Mouse (Mus musculus): ENCODE measurements around the gene Setd3. TPM values are rescaled to one million over a fixed set of nuclear protein-coding genes. Genes with fewer than 3 reads are reported as not detected.
"Not testable (repeated sequence)": the region's sequence is repeated elsewhere in the genome, so short reads cannot be mapped to it uniquely, and the experiment has no call there.

Setd3 gene
- polyA plus RNA-seq, 1 experiment from 2014 or later = 96.6 TPM

GRCm38 (mm10) chr12:108132450-108133070 lies 46.6 kb downstream of the Setd3 start:
- H3K36me3 ChIP-seq = peaks cover 27% of the 10 kb centered on the region
- no peaks in the 10 kb centered on the region for H3K9me3 ChIP-seq
- ATAC-seq = no peak
- H3K27me3 ChIP-seq = no peaks in the 10 kb centered on the region
- H3K27ac ChIP-seq = no peak overlapping the region
- no peaks in the 10 kb centered on the region for H3K4me1 ChIP-seq (replicated peaks)
- H3K4me3 ChIP-seq (replicated peaks) = no peak overlapping the region
- 88% methylated on average over 8 of the region's 8 CpGs for WGBS
- H3K9ac ChIP-seq (replicated peaks) = no peak overlapping the region
- H3K4me2 ChIP-seq (replicated peaks) = no peak overlapping the region

GRCm38 (mm10) chr12:108121288-108121687 lies 57.8 kb downstream of the Setd3 start:
- peaks cover 18% of the 10 kb centered on the region for H3K4me1 ChIP-seq (replicated peaks)
- no peak overlapping the region for H3K4me3 ChIP-seq (replicated peaks)
- 0 out of 2 replicates have a peak, but pooled peaks have one; percentile 77 for ATAC-seq
- no peak overlapping the region for H3K4me2 ChIP-seq (replicated peaks)
- H3K36me3 ChIP-seq = peaks cover 8% of the 10 kb centered on the region
- no peak overlapping the region for H3K9ac ChIP-seq (replicated peaks)
- H3K27me3 ChIP-seq = no peaks in the 10 kb centered on the region
- no peaks in the 10 kb centered on the region for H3K9me3 ChIP-seq
- WGBS = 7% methylated on average over 2 of the region's 2 CpGs
- no peak overlapping the region for H3K27ac ChIP-seq

- no peak overlapping the region for H3K4me2 ChIP-seq (replicated peaks)
- no peak overlapping the region for H3K27ac ChIP-seq
- 87% methylated on average over 6 of the region's 6 CpGs for WGBS
- peaks cover 8% of the 10 kb centered on the region for H3K36me3 ChIP-seq
- H3K4me3 ChIP-seq (replicated peaks) = no peak overlapping the region
- peaks cover 18% of the 10 kb centered on the region for H3K4me1 ChIP-seq (replicated peaks)
- no peak overlapping the region for H3K9ac ChIP-seq (replicated peaks)
- H3K9me3 ChIP-seq = no peaks in the 10 kb centered on the region
- ATAC-seq = no peak
- H3K27me3 ChIP-seq = no peaks in the 10 kb centered on the region
Observed at GRCm38 (mm10) chr12:108120434-108120833, 58.7 kb downstream of the Setd3 start.

- H3K27ac ChIP-seq = no peak overlapping the region
- H3K27me3 ChIP-seq = no peaks in the 10 kb centered on the region
- H3K4me3 ChIP-seq (replicated peaks) = no peak overlapping the region
- 77% methylated on average over 9 of the region's 9 CpGs for WGBS
- H3K4me1 ChIP-seq (replicated peaks) = peaks cover 18% of the 10 kb centered on the region
- peaks cover 8% of the 10 kb centered on the region for H3K36me3 ChIP-seq
- ATAC-seq = no peak
- no peaks in the 10 kb centered on the region for H3K9me3 ChIP-seq
- H3K4me2 ChIP-seq (replicated peaks) = no peak overlapping the region
- no peak overlapping the region for H3K9ac ChIP-seq (replicated peaks)
Observed at GRCm38 (mm10) chr12:108119930-108120329, 59.2 kb downstream of the Setd3 start.

GRCm38 (mm10) chr12:108118902-108119531 lies 60.1 kb downstream of the Setd3 start:
- peak; percentile 72 for ATAC-seq
- H3K27ac ChIP-seq = peak overlapping the region; percentile 51; the same call in 1 of the 2 replicates
- WGBS = 30% methylated on average over 19 of the region's 19 CpGs
- no peaks in the 10 kb centered on the region for H3K9me3 ChIP-seq
- H3K4me1 ChIP-seq (replicated peaks) = peaks cover 18% of the 10 kb centered on the region
- peak overlapping the region; percentile 44 for H3K4me2 ChIP-seq (replicated peaks)
- H3K4me3 ChIP-seq (replicated peaks) = peak overlapping the region; percentile 7; the same call in 1 of the 2 replicates
- no peaks in the 10 kb centered on the region for H3K27me3 ChIP-seq
- peaks cover 8% of the 10 kb centered on the region for H3K36me3 ChIP-seq
- peak overlapping the region; percentile 36; the same call in 1 of the 2 replicates for H3K9ac ChIP-seq (replicated peaks)

- Histone ChIP-seq H3K4me1 (replicated peaks) (peaks cover 18% of the 10 kb centered on the region), H3K9ac (replicated peaks) (no peak overlapping the region), H3K4me3 (replicated peaks) (no peak overlapping the region), H3K9me3 (no peaks in the 10 kb centered on the region), H3K27ac (peak overlapping the region; percentile 51; the same call in 1 of the 2 replicates), H3K36me3 (peaks cover 8% of the 10 kb centered on the region), H3K4me2 (replicated peaks) (peak overlapping the region; percentile 44), H3K27me3 (no peaks in the 10 kb centered on the region)
- ATAC-seq = no peak
- WGBS = 48% methylated on average over 10 of the region's 10 CpGs
Observed at GRCm38 (mm10) chr12:108118503-108118901, 60.6 kb downstream of the Setd3 start.

GRCm38 (mm10) chr12:108111191-108111590 lies 67.9 kb downstream of the Setd3 start:
- Histone ChIP-seq H3K27me3 (no peaks in the 10 kb centered on the region), H3K27ac (no peak overlapping the region), H3K4me2 (replicated peaks) (no peak overlapping the region), H3K4me1 (replicated peaks) (no peaks in the 10 kb centered on the region), H3K36me3 (peaks cover 15% of the 10 kb centered on the region), H3K9me3 (no peaks in the 10 kb centered on the region), H3K9ac (replicated peaks) (no peak overlapping the region), H3K4me3 (replicated peaks) (no peak overlapping the region)
- ATAC-seq = no peak
- 91% methylated on average over 12 of the region's 12 CpGs for WGBS

GRCm38 (mm10) chr12:108110674-108111073 lies 68.4 kb downstream of the Setd3 start:
- Histone ChIP-seq H3K9me3 (no peaks in the 10 kb centered on the region), H3K4me3 (replicated peaks) (no peak overlapping the region), H3K4me2 (replicated peaks) (no peak overlapping the region), H3K27me3 (no peaks in the 10 kb centered on the region), H3K9ac (replicated peaks) (no peak overlapping the region), H3K36me3 (peaks cover 20% of the 10 kb centered on the region), H3K27ac (no peak overlapping the region), H3K4me1 (replicated peaks) (0 out of 2 replicates have a peak, but pooled peaks cover 3% of the 10 kb centered on the region)
- no peak for ATAC-seq
- 66% methylated on average over 3 of the region's 3 CpGs for WGBS

- Histone ChIP-seq H3K9me3 (no peaks in the 10 kb centered on the region), H3K27ac (no peak overlapping the region), H3K4me1 (replicated peaks) (0 out of 2 replicates have a peak, but pooled peaks cover 4% of the 10 kb centered on the region), H3K9ac (replicated peaks) (no peak overlapping the region), H3K27me3 (no peaks in the 10 kb centered on the region), H3K4me2 (replicated peaks) (no peak overlapping the region), H3K36me3 (peaks cover 27% of the 10 kb centered on the region), H3K4me3 (replicated peaks) (no peak overlapping the region)
- WGBS = 81% methylated on average over 4 of the region's 4 CpGs
- ATAC-seq = no peak
Observed at GRCm38 (mm10) chr12:108109732-108110131, 69.4 kb downstream of the Setd3 start.

GRCm38 (mm10) chr12:108108591-108108990 lies 70.5 kb downstream of the Setd3 start:
- H3K36me3 ChIP-seq = peaks cover 27% of the 10 kb centered on the region
- H3K9me3 ChIP-seq; H3K9ac ChIP-seq (replicated peaks); H3K4me3 ChIP-seq (replicated peaks); ATAC-seq; H3K4me1 ChIP-seq (replicated peaks); H3K27ac ChIP-seq; H3K4me2 ChIP-seq (replicated peaks); H3K27me3 ChIP-seq: not testable (repeated sequence)
- 84% methylated on average over 7 of the region's 7 CpGs for WGBS

- no peak overlapping the region for H3K27ac ChIP-seq
- H3K36me3 ChIP-seq = peaks cover 15% of the 10 kb centered on the region; the same call in 1 of the 2 replicates
- H3K4me2 ChIP-seq (replicated peaks) = no peak overlapping the region
- no peak overlapping the region for H3K9ac ChIP-seq (replicated peaks)
- peaks cover 11% of the 10 kb centered on the region; the same call in 1 of the 2 replicates for H3K4me1 ChIP-seq (replicated peaks)
- no peak overlapping the region for H3K4me3 ChIP-seq (replicated peaks)
- no peaks in the 10 kb centered on the region for H3K27me3 ChIP-seq
- no peak for ATAC-seq
- H3K9me3 ChIP-seq = no peaks in the 10 kb centered on the region
- 72% methylated on average over 6 of the region's 6 CpGs for WGBS
Observed at GRCm38 (mm10) chr12:108103292-108103691, 75.8 kb downstream of the Setd3 start.

GRCm38 (mm10) chr12:108102119-108102518 lies 77.0 kb downstream of the Setd3 start:
- no peaks in the 10 kb centered on the region for H3K27me3 ChIP-seq
- 89% methylated on average over 2 of the region's 2 CpGs for WGBS
- H3K4me3 ChIP-seq (replicated peaks) = no peak overlapping the region
- no peak for ATAC-seq
- no peak overlapping the region for H3K4me2 ChIP-seq (replicated peaks)
- no peak overlapping the region for H3K9ac ChIP-seq (replicated peaks)
- peaks cover 15% of the 10 kb centered on the region; the same call in 1 of the 2 replicates for H3K36me3 ChIP-seq
- H3K9me3 ChIP-seq = no peaks in the 10 kb centered on the region
- H3K4me1 ChIP-seq (replicated peaks) = peaks cover 13% of the 10 kb centered on the region; the same call in 1 of the 2 replicates
- H3K27ac ChIP-seq = no peak overlapping the region

All from midbrain, embryonic 13.5 days (tissue).